Mouse (Mus musculus) small intestine, adult 2 months (tissue): Measurements from ENCODE around the gene Intu.

ENCODE experiments used
- CTCF ChIP-seq: fragments of 200-500 bp; IDR thresholded peaks from 2 replicates; pipeline ENCODE4 v1.5.1; 2012; ENCODE audit warnings: low read depth, mild to moderate bottlenecking, control low read depth, inconsistent platforms, low read length, moderate library complexity, mixed read lengths; ENCODE audit not compliant: insufficient replicate concordance, insufficient read length; ENCODE audit errors: extremely low read depth
- POLR2A ChIP-seq: fragments of 200-500 bp; IDR thresholded peaks from 2 replicates; pipeline ENCODE4 v1.6.1; 2012; ENCODE audit warnings: low read depth, mild to moderate bottlenecking, control low read depth, inconsistent platforms, low read length, moderate library complexity

GRCm38 (mm10) chr3:40519555-40519954 lies 11.5 kb upstream of the Intu start:
- TF ChIP-seq POLR2A (no peak), CTCF (no peak)
